Mouse (Mus musculus) hematopoietic stem cell, adult 5-6 weeks (primary cell): ENCODE measurements around the gene Dhx34. TPM values are rescaled to one million over a fixed set of nuclear protein-coding genes. Genes with fewer than 3 reads are reported as not detected.

ENCODE experiments used
- ATAC-seq, 2 experiments: fragments of 125-278 bp in 1 of 2; replicated peaks in 1 of 2; 2 replicates each; pipeline ENCODE4 v1.8.0; 2016 to 2017; ENCODE audit warnings: inconsistent platforms in 2 of 2, mild to moderate bottlenecking in 2 of 2, moderate number of reproducible peaks in 2 of 2, low read depth in 1 of 2, moderate TSS enrichment in 1 of 2; ENCODE audit not compliant: low FRiP score in 2 of 2, poor library complexity in 2 of 2, severe bottlenecking in 2 of 2, insufficient read depth in 1 of 2, low TSS enrichment in 1 of 2
- total RNA-seq: library from RNA; stranded (forward); fragments of 172-1452, 232-1000 nt; gene quantifications from 2 replicates; pipeline ENCODE4 v1.2.3, GENCODE M21; 2017

Gene Dhx34
- total RNA-seq, 1 experiment from 2014 or later = 9.7 TPM

DNA sequence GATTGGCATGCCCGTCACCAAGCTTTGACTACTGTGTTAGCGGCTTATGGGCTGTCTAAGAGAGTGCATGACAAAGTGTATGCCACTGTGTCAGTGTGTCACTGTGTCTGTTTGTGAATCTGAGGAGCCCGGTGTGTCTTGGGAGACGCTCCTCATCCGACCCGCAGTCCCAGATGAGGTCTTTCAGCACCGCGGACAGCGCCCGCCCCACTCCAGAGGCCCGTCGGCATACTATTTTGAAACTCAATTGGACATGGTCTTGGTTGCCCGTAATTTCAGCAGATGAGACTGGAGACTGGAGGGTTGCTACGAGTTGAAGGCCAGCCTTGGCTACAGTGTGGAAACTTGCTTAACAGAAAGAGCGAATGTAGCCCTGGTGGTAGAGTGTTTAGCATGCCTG, 74.2 kb downstream of the Dhx34 start:
- peak; percentile 49 to 55 for ATAC-seq

Other genes starting within 250 kb of the Dhx34 start
- gene Bicra, start 174.1 kb downstream of the Dhx34 start, total RNA-seq = 1.0 and 1.2 TPM in 2 replicates
- not detected in 2 replicates for gene Zfp541, start 160.2 kb downstream of the Dhx34 start, total RNA-seq
- 44.4 and 53.9 TPM in 2 replicates for gene Napa, start 123.6 kb downstream of the Dhx34 start, total RNA-seq
- 13.8 and 14.8 TPM in 2 replicates for gene Kptn, start 102.1 kb downstream of the Dhx34 start, total RNA-seq
- not detected in 2 replicates for gene Slc8a2, start 92.2 kb downstream of the Dhx34 start, total RNA-seq
- 1.6 and 3.4 TPM in 2 replicates for gene Meis3, start 46.9 kb downstream of the Dhx34 start, total RNA-seq
- gene C5ar2, start 22.1 kb upstream of the Dhx34 start, total RNA-seq = 1.2 and 1.3 TPM in 2 replicates
- 4.1 and 5.1 TPM in 2 replicates for gene C5ar1, start 37.5 kb upstream of the Dhx34 start, total RNA-seq
- gene Inafm1, start 51.6 kb upstream of the Dhx34 start, total RNA-seq = 14.0 and 14.3 TPM in 2 replicates
- 80.8 and 153 TPM in 2 replicates for gene Ccdc9, start 64.8 kb upstream of the Dhx34 start, total RNA-seq
- 1.8 and 4.1 TPM in 2 replicates for gene Bbc3, start 86.4 kb upstream of the Dhx34 start, total RNA-seq
- 316 and 403 TPM in 2 replicates for gene Sae1, start 165.8 kb upstream of the Dhx34 start, total RNA-seq
- gene Zc3h4, start 178.9 kb upstream of the Dhx34 start, total RNA-seq = 38.8 and 53.3 TPM in 2 replicates
- 6.1 and 11.9 TPM in 2 replicates for gene Tmem160, start 230.7 kb upstream of the Dhx34 start, total RNA-seq